Mouse (Mus musculus) layer of hippocampus, postnatal 25 days (tissue): Measurements from ENCODE around the gene Man1b1. TPM values are rescaled to one million over a fixed set of nuclear protein-coding genes. Genes with fewer than 3 reads are reported as not detected.
A peak's percentile ranks its signal among the peaks of the same experiment; 100 is the strongest.

Experiments used
- DNase-seq, 2 experiments: peaks; one replicate each; pipeline ENCODE4 v3.0.0; 2022; ENCODE audit warnings: mixed read lengths in 2 of 2, low spot score in 1 of 2; ENCODE audit errors: extremely low spot score in 1 of 2
- total RNA-seq, 2 experiments: library from RNA; stranded (reverse); gene quantifications; 2 replicates each; pipeline ENCODE4 v1.2.3; 2021

Man1b1 gene
- total RNA-seq, 2 experiments from 2014 or later: 53.7 to 56.1 TPM

DNA sequence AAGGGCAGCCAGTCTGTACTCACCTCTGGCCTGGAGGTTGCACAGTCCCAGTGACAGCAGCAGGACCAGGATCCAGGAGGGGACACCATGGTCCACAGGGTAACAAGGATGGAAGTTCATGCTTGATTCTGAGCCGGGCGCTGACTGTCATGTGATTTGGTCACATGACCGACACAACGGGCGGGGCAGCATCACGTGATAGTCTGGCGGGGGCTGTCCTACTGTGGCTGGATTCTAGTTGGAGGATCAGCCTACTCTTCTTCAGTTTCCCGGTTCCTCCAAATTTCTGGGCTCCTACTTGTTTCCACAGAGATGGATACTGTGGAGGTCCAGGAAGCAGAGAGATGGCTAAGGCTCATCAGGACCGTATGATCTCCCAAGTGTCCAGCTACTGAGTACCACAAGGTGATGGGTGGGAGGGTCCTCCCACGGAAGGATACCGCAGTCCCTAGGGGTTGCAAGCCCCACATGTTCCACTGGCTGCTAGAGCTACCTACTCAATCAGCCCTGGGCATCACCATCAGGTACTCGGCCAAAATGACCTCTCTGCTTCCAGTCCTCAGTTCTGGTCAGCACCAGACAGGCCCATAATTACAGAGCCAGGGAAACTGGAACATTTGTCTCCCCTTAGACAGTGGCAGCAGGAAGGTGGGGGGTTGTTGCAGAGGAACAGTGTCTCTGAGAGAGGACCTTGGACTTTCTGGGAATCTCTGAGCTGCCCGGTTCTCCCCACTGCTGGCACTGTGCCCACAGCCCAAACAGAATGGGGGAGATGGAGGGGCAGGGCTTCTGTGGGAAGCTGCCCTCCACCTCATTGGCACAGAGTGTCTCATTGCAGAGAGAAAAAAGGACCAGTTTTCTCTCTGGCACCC is 24.3 kb downstream of the Man1b1 start, which contains the start of gene Dpp7:
Gene Dpp7 (minus strand): TSS at position 152 of the 872 bp plus-strand sequence.
- peak; percentile 62 to 68 for DNase-seq

GRCm38 (mm10) chr2:25359848-25360247 is 27.7 kb downstream of the Man1b1 start:
- no peak for DNase-seq

DNA sequence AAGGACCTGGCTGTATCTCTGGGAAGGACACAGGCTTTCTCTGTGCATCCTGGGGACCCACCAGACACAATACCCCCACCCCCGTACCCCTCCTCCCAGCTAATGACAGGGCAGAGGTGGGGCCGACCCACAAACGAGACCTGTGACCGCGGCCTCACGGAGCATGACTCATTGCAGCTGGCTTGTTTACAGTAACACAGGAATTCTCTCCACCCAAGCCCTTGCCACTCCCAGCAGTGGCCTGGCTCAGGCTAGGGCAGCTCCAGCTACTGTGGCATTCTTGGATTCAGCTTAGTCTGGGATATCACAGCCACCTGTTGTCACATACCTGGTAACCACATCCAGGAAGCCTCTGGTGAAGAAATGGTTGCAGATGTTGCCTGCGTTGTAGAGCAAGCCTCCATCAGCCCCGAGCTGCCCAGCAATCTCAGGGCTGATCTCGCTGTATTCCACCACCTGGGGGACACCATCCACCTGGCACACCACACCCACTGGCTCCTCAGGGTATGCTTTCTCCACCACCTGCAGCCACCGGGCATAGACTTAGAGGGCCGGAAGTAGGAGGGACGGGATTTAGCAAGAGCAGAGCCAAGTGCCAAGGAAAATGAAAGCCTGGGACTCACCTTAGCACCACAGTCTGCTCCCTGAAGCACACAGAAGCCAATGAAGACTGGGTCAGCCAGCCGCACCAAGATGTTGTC is 31.5 kb downstream of the Man1b1 start:
- no peak for DNase-seq

DNA sequence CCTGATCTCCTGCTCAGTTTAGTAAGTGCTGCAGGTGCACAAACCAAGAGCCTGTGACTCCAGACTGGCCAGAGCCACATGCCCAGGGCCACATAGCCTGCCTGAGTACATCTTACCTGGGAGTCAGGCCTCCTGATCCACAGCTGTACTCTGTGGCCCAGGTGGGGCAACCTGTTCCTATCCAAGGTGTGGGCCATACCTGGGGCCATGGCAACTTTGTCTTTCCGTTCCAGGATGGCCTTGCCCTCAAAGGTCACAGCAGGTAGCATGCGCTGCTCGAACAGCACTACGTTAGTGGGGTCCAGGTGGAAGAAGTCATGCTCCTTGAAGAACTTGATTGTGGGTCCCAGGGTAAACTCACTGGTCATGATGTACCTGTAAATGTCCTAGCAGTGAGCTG is 32.2 kb downstream of the Man1b1 start:
- no peak for DNase-seq

DNA sequence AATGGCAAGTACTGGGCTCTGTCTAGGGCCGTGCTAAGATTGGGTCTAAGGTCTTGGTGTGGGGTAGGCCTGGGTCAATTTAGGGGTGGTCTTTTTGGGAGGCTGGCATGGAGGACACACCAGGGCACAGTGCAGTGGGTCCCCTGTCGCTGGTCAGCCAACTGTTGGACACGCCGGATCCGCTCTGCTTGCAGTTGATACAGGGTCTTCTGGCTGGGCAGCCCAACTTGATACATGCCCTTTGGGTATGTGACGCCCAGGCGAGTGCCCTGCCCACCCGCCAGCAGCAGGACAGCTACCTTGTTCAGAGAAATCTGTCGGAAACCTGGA is 32.6 kb downstream of the Man1b1 start:
- no peak for DNase-seq

GRCm38 (mm10) chr2:25365091-25365761 is 33.1 kb downstream of the Man1b1 start, which contains the start of gene Uap1l1:
Uap1l1 (minus strand) TSS chr2:25365682.
- DNase-seq: peak in 1 of 2 experiments; percentile 39

DNA sequence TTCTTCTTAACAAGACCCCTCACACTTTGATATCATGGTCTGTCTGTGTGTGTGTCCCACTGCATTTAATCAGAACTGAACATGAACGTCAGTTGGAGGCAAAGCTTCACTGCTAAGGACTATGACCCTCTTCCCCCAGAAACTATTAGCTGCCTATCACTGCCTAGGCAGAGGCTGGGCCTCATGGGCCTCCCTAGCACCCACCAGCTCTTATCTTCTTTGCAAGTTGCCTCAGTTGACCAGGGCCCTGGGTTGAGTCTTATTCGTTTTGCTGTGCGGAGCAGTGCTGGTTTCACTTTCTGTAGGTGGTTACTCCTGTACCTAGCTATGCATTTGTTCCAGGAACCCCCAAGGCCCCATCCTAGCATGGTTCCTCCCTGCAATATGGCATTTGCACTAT is 37.9 kb downstream of the Man1b1 start:
- no peak for DNase-seq

GRCm38 (mm10) chr2:25371764-25372643 is 39.9 kb downstream of the Man1b1 start, which contains the start of gene Sapcd2:
Sapcd2 (plus strand) TSS chr2:25372321.
- DNase-seq: peak; percentile 71 to 73

- no peak for DNase-seq
These were observed 40.7 kb downstream of the Man1b1 start for GRCm38 (mm10) chr2:25372644-25373391.

DNA sequence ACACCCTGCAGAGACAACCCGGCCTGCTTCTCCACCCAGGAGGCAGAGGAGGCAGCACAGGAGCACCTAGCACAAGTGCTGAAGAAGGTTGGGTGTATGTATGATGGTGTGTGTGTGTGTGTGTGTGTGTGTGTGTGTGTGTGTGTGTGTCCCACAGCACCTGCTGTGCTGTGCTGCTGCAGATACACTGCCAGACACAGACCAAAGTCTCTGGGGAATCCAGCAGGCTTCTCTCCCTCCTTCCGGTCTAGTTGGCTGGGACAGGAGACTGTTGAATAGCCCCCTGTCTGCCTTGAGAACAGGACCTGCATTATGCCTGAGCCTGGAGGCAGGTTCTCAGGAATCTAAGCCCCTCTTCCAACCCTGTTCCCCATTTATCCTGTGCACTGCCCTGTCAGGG is 41.3 kb downstream of the Man1b1 start:
- DNase-seq: no peak

- peak in 1 of 2 experiments; percentile 63 for DNase-seq
These were observed 44.5 kb downstream of the Man1b1 start for GRCm38 (mm10) chr2:25376589-25376988.

DNA sequence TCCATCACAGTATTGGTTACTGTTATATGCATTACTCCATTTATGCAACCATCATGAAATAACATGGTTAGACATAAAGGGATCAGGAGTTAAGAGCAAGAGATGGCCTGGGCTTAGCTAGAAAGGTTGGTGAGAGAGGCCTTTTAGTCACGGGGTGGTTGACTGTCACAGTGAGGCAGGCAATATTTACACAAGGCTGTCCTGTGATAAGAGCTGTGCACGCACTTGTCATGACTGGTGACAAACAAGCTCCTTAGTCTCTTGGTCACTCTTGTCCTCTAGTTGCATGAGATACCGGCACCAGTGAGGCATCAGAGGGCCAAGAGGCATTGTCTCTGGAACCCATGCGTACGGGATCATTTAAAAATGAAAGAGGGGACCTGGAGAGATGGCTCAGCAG is 52.4 kb downstream of the Man1b1 start:
- DNase-seq: no peak

- no peak for DNase-seq
These were observed 59.1 kb downstream of the Man1b1 start for GRCm38 (mm10) chr2:25391266-25391665.

GRCm38 (mm10) chr2:25394281-25395221 is 62.4 kb downstream of the Man1b1 start:
- DNase-seq: peak in 1 of 2 experiments; percentile 36

DNA sequence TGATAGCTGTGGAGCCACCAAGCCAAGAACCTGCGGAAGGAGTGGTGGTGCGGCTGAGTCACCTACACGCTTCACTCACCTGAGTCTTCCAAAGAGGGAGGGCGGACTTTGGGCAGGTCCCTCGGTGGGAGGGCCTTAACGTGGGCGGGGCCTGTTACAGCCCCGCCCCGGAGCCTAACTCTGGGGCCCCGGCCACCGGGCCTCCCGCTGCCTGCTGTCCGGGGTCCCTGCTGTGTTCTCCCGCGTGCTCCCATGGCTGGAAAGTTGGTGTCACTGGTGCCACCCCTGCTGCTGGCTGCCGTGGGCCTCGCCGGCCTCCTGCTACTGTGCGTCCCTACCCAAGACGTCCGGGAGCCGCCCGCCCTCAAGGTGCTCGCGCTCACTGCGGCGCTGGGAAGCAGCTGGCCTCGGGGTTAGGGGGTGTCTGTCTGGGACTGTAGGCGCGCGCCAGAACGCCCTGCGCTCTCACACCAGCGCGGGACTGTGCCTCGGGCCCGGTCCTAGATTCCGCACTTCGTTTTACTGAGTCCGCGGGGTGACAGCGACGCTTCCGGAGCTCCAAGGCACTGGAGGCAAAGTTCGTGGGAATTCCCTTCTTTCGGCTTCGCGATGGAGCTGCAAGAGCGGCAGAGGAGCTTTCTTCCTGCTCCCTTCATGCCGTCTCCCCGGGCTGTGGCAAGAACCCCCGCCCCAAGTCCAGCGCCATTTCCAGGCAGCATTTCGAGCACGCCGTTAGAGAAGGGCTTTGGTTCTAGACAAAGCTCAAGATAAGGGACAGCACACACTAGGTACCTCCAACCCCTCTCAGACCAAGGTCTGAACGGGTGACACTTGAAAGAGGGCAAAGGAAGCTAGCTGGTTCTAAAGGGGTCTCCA is 63.8 kb downstream of the Man1b1 start, which contains the start of gene Entpd2:
Gene Entpd2 (plus strand): TSS at position 154 of the 876 bp plus-strand sequence.
- DNase-seq: no peak

- peak in 1 of 2 experiments; percentile 41 for DNase-seq
These were observed 64.5 kb downstream of the Man1b1 start for GRCm38 (mm10) chr2:25396597-25396983.

GRCm38 (mm10) chr2:25397010-25397409 is 64.9 kb downstream of the Man1b1 start:
- DNase-seq: no peak
